Mouse (Mus musculus) heart, embryonic 10.5 days (tissue): ENCODE data around the gene Cep95. TPM values are rescaled to one million over a fixed set of nuclear protein-coding genes. Genes with fewer than 3 reads are reported as not detected.

Source experiments
- DNase-seq: peaks from one replicate; pipeline ENCODE4 v3.0.0-alpha.2; 2017; ENCODE audit warnings: low spot score
- H3K27ac ChIP-seq: fragments of 300-500 bp; sonication (generic); 2 replicates; pipeline ENCODE4 v1.5.1; 2016; ENCODE audit warnings: mild to moderate bottlenecking
- H3K27me3 ChIP-seq: fragments of 300-500 bp; sonication (generic); 2 replicates; pipeline ENCODE4 v1.6.1; 2016; ENCODE audit warnings: mild to moderate bottlenecking; ENCODE audit not compliant: poor library complexity, insufficient read depth, severe bottlenecking
- H3K36me3 ChIP-seq: fragments of 300-500 bp; sonication (generic); 2 replicates; pipeline ENCODE4 v1.6.1; 2016; ENCODE audit warnings: mild to moderate bottlenecking, moderate library complexity
- H3K4me1 ChIP-seq: fragments of 300-500 bp; sonication (generic); 2 replicates; pipeline ENCODE4 v1.6.1; 2016; ENCODE audit warnings: mild to moderate bottlenecking
- H3K4me3 ChIP-seq: fragments of 300-500 bp; sonication (generic); 2 replicates; pipeline ENCODE4 v1.5.1; 2016; ENCODE audit warnings: mild to moderate bottlenecking, moderate library complexity
- H3K9me3 ChIP-seq: fragments of 300-500 bp; sonication (generic); 2 replicates; pipeline ENCODE4 v1.6.1; 2016; ENCODE audit warnings: mild to moderate bottlenecking, moderate library complexity
- WGBS: fragments of 180-500 bp; shearing (Covaris S2); methylation state at CpG from one replicate; pipeline ENCODE4 v1.1.7; 2016; 5-methylcytosine and 5-hydroxymethylcytosine counted together
- polyA plus RNA-seq: library from polyadenylated mRNA; unstranded; fragments of >200 nt; fragmentation: Nextera tagmentation; extraction: Ambion mirVana; gene quantifications from 2 replicates; pipeline ENCODE4 v1.2.1, GENCODE M21; 2016

Cep95 gene
- polyA plus RNA-seq, 1 experiment from 2014 or later = 18.3 TPM

DNA sequence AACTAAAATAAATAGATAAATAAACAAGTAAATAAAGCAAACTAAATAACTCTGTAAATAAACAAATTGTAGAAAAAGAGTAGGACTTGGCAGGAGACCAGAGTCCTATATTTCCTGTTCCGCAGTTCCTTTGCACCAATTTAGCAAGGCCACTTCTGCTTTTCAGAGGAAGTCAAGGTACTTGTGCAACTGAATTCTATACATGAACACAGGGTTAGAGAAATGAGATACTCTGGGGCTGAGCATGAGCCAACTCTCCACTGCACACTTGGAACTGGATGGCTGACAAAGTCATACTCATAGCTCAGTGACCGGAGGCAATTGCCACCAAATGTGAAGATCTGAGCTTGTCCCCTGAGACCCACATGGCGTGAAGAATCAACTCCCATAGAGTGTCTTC, 30.0 kb upstream of the Cep95 start:
- Histone ChIP-seq H3K4me1 (peaks cover 47% of the 10 kb centered on the region), H3K27ac (no peak overlapping the region), H3K36me3 (no peaks in the 10 kb centered on the region), H3K9me3 (no peaks in the 10 kb centered on the region), H3K4me3 (no peak overlapping the region), H3K27me3 (no peaks in the 10 kb centered on the region)
- no peak for DNase-seq
- 93% methylated on average over 3 of the region's 3 CpGs for WGBS

- H3K27ac ChIP-seq = peak overlapping the region; percentile 89
- WGBS = 94% methylated on average over 5 of the region's 5 CpGs
Measured at GRCm38 (mm10) chr11:106760511-106760910, 28.5 kb upstream of the Cep95 start.

GRCm38 (mm10) chr11:106762139-106762799, 26.8 kb upstream of the Cep95 start:
- 7% methylated on average over 5 of the region's 5 CpGs for WGBS

More at GRCm38 (mm10) chr11:106760511-106760910, 28.5 kb upstream of the Cep95 start:
- no peaks in the 10 kb centered on the region for H3K27me3 ChIP-seq
- H3K9me3 ChIP-seq = no peaks in the 10 kb centered on the region
- peaks cover 52% of the 10 kb centered on the region for H3K4me1 ChIP-seq
- H3K4me3 ChIP-seq = no peak overlapping the region
- no peak for DNase-seq
- H3K36me3 ChIP-seq = 0 out of 2 replicates have a peak, but pooled peaks cover 8% of the 10 kb centered on the region

GRCm38 (mm10) chr11:106762800-106763185, 26.3 kb upstream of the Cep95 start:
- Histone ChIP-seq H3K4me1 (peaks cover 40% of the 10 kb centered on the region), H3K36me3 (peaks cover 29% of the 10 kb centered on the region), H3K27me3 (no peaks in the 10 kb centered on the region), H3K4me3 (peak overlapping the region; percentile 1; the same call in 1 of the 2 replicates), H3K9me3 (no peaks in the 10 kb centered on the region), H3K27ac (peak overlapping the region; percentile 89)
- 52% methylated on average over 9 of the region's 9 CpGs for WGBS
- no peak for DNase-seq

More at GRCm38 (mm10) chr11:106762139-106762799, 26.8 kb upstream of the Cep95 start:
- Histone ChIP-seq H3K4me1 (peaks cover 45% of the 10 kb centered on the region), H3K36me3 (peaks cover 24% of the 10 kb centered on the region), H3K4me3 (peak overlapping the region; percentile 1; the same call in 1 of the 2 replicates), H3K27ac (peak overlapping the region; percentile 89), H3K9me3 (no peaks in the 10 kb centered on the region), H3K27me3 (no peaks in the 10 kb centered on the region)
- peak; percentile 87 for DNase-seq

- 90% methylated on average over 4 of the region's 4 CpGs for WGBS
Measured at GRCm38 (mm10) chr11:106766611-106767162, 22.4 kb upstream of the Cep95 start.

GRCm38 (mm10) chr11:106767516-106767915, 21.5 kb upstream of the Cep95 start:
- peaks cover 18% of the 10 kb centered on the region for H3K4me1 ChIP-seq
- peaks cover 70% of the 10 kb centered on the region for H3K36me3 ChIP-seq
- no peaks in the 10 kb centered on the region for H3K27me3 ChIP-seq
- no peak for DNase-seq
- no peak overlapping the region for H3K27ac ChIP-seq
- no peaks in the 10 kb centered on the region for H3K9me3 ChIP-seq
- no peak overlapping the region for H3K4me3 ChIP-seq
- WGBS = 94% methylated on average over 4 of the region's 4 CpGs

More at GRCm38 (mm10) chr11:106766611-106767162, 22.4 kb upstream of the Cep95 start:
- peak; percentile 66 for DNase-seq
- Histone ChIP-seq H3K4me1 (peaks cover 26% of the 10 kb centered on the region), H3K4me3 (no peak overlapping the region), H3K36me3 (peaks cover 64% of the 10 kb centered on the region), H3K27ac (no peak overlapping the region), H3K9me3 (no peaks in the 10 kb centered on the region), H3K27me3 (no peaks in the 10 kb centered on the region)

DNA sequence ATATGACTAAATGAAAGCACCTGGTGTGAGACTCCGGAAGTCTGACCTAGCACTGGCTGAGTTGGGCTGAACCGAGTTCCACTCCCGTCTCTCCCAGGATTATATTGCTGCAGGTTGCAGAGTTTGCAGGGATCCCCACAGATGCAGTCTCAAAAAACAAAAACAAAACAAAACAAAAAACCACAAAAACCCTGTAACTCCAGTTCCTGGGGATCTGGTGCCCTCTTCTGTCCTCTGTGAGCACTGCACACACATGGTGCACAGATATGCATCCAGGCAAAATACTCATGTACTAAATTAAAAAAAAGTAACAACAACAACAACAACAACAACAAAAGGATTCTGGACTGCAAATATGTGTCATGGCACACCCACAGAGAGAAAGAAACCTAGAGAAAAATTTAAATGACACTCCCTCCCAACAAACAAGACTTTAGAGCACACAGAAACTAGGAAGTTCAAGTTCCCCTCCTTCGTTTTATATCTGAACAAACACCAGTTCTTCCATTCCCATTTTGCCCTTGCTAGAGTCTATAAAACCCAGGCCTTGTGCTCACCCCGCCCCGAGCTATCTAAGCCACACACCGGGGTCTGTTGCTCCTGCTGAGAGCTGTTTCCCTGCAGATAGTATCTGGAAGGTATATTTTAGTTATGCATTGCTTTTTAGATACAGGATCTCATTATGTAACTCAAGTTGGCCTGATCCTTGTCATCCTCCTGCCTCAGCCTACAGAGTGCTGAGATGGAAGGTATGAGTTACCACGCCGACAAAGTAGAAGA, 18.7 kb upstream of the Cep95 start:
- Histone ChIP-seq H3K4me3 (no peak overlapping the region), H3K36me3 (peaks cover 92% of the 10 kb centered on the region), H3K9me3 (no peaks in the 10 kb centered on the region), H3K4me1 (no peaks in the 10 kb centered on the region), H3K27me3 (no peaks in the 10 kb centered on the region), H3K27ac (no peak overlapping the region)
- WGBS = 92% methylated on average over 9 of the region's 9 CpGs
- peak; percentile 7 for DNase-seq

- Histone ChIP-seq H3K27me3 (no peaks in the 10 kb centered on the region), H3K4me3 (no peak overlapping the region), H3K9me3 (no peaks in the 10 kb centered on the region), H3K4me1 (peaks cover 4% of the 10 kb centered on the region; the same call in 1 of the 2 replicates), H3K27ac (no peak overlapping the region), H3K36me3 (peaks cover 83% of the 10 kb centered on the region)
- WGBS = 92% methylated on average over 9 of the region's 9 CpGs
- DNase-seq = peak; percentile 54
Measured at GRCm38 (mm10) chr11:106773061-106773460, 16.0 kb upstream of the Cep95 start.

- Histone ChIP-seq H3K9me3 (no peaks in the 10 kb centered on the region), H3K4me3 (no peak overlapping the region), H3K27me3 (no peaks in the 10 kb centered on the region), H3K4me1 (peaks cover 8% of the 10 kb centered on the region; the same call in 1 of the 2 replicates), H3K36me3 (peaks cover 71% of the 10 kb centered on the region), H3K27ac (no peak overlapping the region)
- no peak for DNase-seq
- WGBS = 96% methylated on average over 4 of the region's 4 CpGs
Measured at GRCm38 (mm10) chr11:106776960-106777359, 12.1 kb upstream of the Cep95 start.

DNA sequence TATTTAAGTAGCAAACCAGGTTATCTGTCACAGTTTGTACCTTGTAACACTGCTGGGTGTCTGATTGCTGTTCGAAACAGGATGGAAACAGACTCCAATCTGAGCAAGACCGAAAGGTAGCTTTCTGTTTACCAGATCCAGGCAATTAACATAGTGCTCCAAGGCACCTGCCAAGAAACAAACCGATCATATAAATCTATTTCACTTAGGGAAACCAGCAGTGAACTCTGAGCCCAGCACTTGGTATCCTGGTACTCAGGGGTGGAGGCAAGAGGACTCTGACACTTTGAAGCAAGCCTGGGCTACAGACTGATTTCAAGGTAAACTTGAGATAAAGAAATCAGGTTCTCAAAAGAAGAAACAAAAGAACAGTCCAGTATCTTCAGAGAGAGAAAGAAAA, 11.7 kb upstream of the Cep95 start:
- Histone ChIP-seq H3K36me3 (peaks cover 71% of the 10 kb centered on the region), H3K9me3 (no peaks in the 10 kb centered on the region), H3K4me1 (peaks cover 8% of the 10 kb centered on the region; the same call in 1 of the 2 replicates), H3K4me3 (no peak overlapping the region; the same call in 1 of the 2 replicates), H3K27me3 (no peaks in the 10 kb centered on the region), H3K27ac (no peak overlapping the region)
- DNase-seq = no peak
- WGBS = 89% methylated on average over 3 of the region's 3 CpGs

- H3K36me3 ChIP-seq = peaks cover 71% of the 10 kb centered on the region
- peaks cover 8% of the 10 kb centered on the region; the same call in 1 of the 2 replicates for H3K4me1 ChIP-seq
- no peaks in the 10 kb centered on the region for H3K9me3 ChIP-seq
- H3K27ac ChIP-seq = no peak overlapping the region
- H3K4me3 ChIP-seq = peak overlapping the region; percentile 70; the same call in 1 of the 2 replicates
- WGBS = 91% methylated on average over 7 of the region's 7 CpGs
- H3K27me3 ChIP-seq = no peaks in the 10 kb centered on the region
- no peak for DNase-seq
Measured at GRCm38 (mm10) chr11:106778132-106778531, 10.9 kb upstream of the Cep95 start.

GRCm38 (mm10) chr11:106778589-106779387, 10.3 kb upstream of the Cep95 start:
- WGBS = 2% methylated on average over 39 of the region's 39 CpGs
- H3K27ac ChIP-seq = peak overlapping the region; percentile 93
- DNase-seq = no peak
- no peaks in the 10 kb centered on the region for H3K9me3 ChIP-seq
- peaks cover 8% of the 10 kb centered on the region; the same call in 1 of the 2 replicates for H3K4me1 ChIP-seq
- H3K27me3 ChIP-seq = no peaks in the 10 kb centered on the region
- peaks cover 71% of the 10 kb centered on the region for H3K36me3 ChIP-seq
- H3K4me3 ChIP-seq = peak overlapping the region; percentile 70
